Mouse (Mus musculus): ENCODE results near the gene Usp16. TPM values are rescaled to one million over a fixed set of nuclear protein-coding genes. Genes with fewer than 3 reads are reported as not detected.

Gene Usp16
- total RNA-seq (2012; rRNA removed) (85.6 and 92.2 TPM in 2 replicates), total RNA-seq (2014; rRNA removed) (77.0 and 80.9 TPM in 2 replicates), polyA plus RNA-seq (2012; ENCODE audit: insufficient read length, low read depth) (144 and 149 TPM in 2 replicates)

DNA sequence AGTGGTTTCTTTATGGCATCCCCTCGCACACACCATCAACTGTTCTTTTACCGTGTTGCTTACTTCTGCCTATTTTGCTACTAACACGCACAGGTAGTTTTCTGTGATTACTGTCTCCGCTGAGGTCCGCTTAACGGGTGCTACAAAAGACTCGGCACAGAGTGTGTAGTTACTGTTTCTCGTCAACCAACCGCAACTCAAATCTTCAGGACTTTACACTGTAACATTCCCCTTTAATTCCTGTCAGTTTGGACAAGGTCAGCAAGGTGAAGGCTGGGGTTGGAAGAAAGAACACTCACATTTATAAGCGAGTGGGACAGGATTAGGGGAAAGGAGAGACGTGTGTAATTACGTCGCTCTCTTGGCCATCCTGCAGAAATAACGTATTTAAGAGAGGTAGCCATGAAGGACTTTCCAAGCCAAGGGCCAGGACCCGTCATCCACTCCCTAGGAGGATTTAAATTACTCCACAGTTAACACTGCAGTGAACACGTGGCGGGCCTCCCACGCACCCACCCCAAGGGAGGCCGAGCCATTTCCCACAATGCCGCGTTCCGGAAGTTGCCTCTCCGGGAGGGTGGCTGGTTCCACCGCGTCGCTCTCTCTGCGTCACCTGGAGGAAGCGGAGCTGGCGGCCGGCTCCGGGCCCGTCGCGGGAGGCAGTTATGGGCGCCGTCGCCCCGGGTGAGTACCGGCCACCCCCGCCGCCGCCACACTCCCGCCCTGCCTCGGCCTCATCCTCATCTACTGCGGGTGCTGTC, at the start of gene Usp16:
Gene Usp16, plus strand, starts transcription at position 285 of the 761 bp plus-strand sequence.
- H3K4me3 ChIP-seq (replicated peaks in 1 of 3; ENCODE audit: low read depth in 2 of 3, low read length in 2 of 3, poor library complexity in 1 of 3): peak within 1 kb of the TSS; percentile 84 to 99 (median 86)
- H3K27me3 ChIP-seq (replicated peaks): peaks cover 3% of the 10 kb centered on the region
- H3K27ac ChIP-seq (ENCODE audit: insufficient read depth, low read depth): peak within 1 kb of the TSS; percentile 64
- H3K9ac ChIP-seq (ENCODE audit: insufficient read depth, low read depth): peak within 1 kb of the TSS; percentile 80
- TF ChIP-seq CHD2 (IDR thresholded peaks at IDR 0.05; ENCODE audit: low read length) (peak; percentile 56), POLR2A (IDR thresholded peaks at IDR 0.05; ENCODE audit: low read depth, low read length) (peak; percentile 96), NELFE (IDR thresholded peaks at IDR 0.05; ENCODE audit: low read depth, low read length) (peak; percentile 96), RCOR1 (conservative IDR thresholded peaks at IDR 0.05; ENCODE audit: low read depth, low read length) (peak; percentile 23; the same call in 1 of the 2 replicates), MEF2A (IDR thresholded peaks at IDR 0.05; ENCODE audit: borderline replicate concordance, low read depth, low read length) (peak; percentile 66), ZMIZ1 (IDR thresholded peaks at IDR 0.05; ENCODE audit: low read depth, low read length) (peak; percentile 91), E2F4 (IDR thresholded peaks at IDR 0.05; ENCODE audit: insufficient replicate concordance, low read depth, low read length) (no peak), TBP (conservative IDR thresholded peaks at IDR 0.05; ENCODE audit: low read depth, low read length) (peak; percentile 67), MAFK (IDR thresholded peaks at IDR 0.05; ENCODE audit: insufficient replicate concordance, low read length) (no peak), ZNF384 (IDR thresholded peaks at IDR 0.05; ENCODE audit: low read depth, low read length) (no peak), HCFC1 (IDR thresholded peaks at IDR 0.05; ENCODE audit: low read depth, low read length) (peak; percentile 93), ELF1 (IDR thresholded peaks at IDR 0.05; ENCODE audit: low read depth, low read length) (peak; percentile 94), ZKSCAN1 (IDR thresholded peaks at IDR 0.05; ENCODE audit: borderline replicate concordance, low read depth, low read length) (no peak; the same call in 1 of the 2 replicates), GABPA (IDR thresholded peaks at IDR 0.05; ENCODE audit: insufficient replicate concordance, low read depth, low read length) (peak; percentile 43; the same call in 1 of the 2 replicates), ETS1 (conservative IDR thresholded peaks at IDR 0.05; ENCODE audit: low read depth, low read length) (peak; percentile 59), JUND (conservative IDR thresholded peaks at IDR 0.05; ENCODE audit: low read depth, low read length) (no peak), MXI1 (IDR thresholded peaks at IDR 0.05; ENCODE audit: low read depth, low read length) (peak; percentile 97), BHLHE40 (IDR thresholded peaks at IDR 0.05; ENCODE audit: low read depth, low read length) (peak; percentile 78), MAZ (IDR thresholded peaks at IDR 0.05; ENCODE audit: low read depth, low read length) (peak; percentile 92), SMC3 (IDR thresholded peaks at IDR 0.05; ENCODE audit: low read depth, low read length) (no peak), KAT2A (IDR thresholded peaks at IDR 0.05; ENCODE audit: insufficient replicate concordance, low read length) (peak; percentile 87; the same call in 1 of the 2 replicates), PAX5 (IDR thresholded peaks at IDR 0.05; ENCODE audit: low read length) (no peak), POLR2AphosphoS2 (IDR thresholded peaks at IDR 0.05; ENCODE audit: low read depth, low read length) (peak; percentile 87), IRF4 (IDR thresholded peaks at IDR 0.05; ENCODE audit: low read depth, low read length) (peak; percentile 88), USF2 (conservative IDR thresholded peaks at IDR 0.05; ENCODE audit: low read depth, low read length) (peak; percentile 60), MYC (IDR thresholded peaks at IDR 0.05; ENCODE audit: low read depth, low read length) (peak; percentile 100), SIN3A (IDR thresholded peaks at IDR 0.05; ENCODE audit: low read length) (peak; percentile 98), UBTF (IDR thresholded peaks at IDR 0.05; ENCODE audit: low read depth, low read length) (peak; percentile 57; the same call in 1 of the 2 replicates), TCF12 (IDR thresholded peaks at IDR 0.05; ENCODE audit: low read depth, low read length) (peak; percentile 92), USF1 (IDR thresholded peaks at IDR 0.05; ENCODE audit: low read depth, low read length) (peak; percentile 67), NRF1 (IDR thresholded peaks at IDR 0.05; ENCODE audit: low read depth, low read length) (peak; percentile 60), MAX (IDR thresholded peaks at IDR 0.05; ENCODE audit: low read length) (peak; percentile 100), CHD1 (IDR thresholded peaks at IDR 0.05; ENCODE audit: low read depth, low read length) (no peak), EP300 (IDR thresholded peaks at IDR 0.05; ENCODE audit: low read length) (no peak)
- peak; percentile 95 for DNase-seq (ENCODE audit: extremely low read depth)
- in situ Hi-C loops (cut with MboI; ENCODE audit: low pct_ligation_motif_present, low pct_unique_long_range_greater_than_20kb, low sequenced_read_pairs) (no loop called here), dilution Hi-C loops (cut with MboI; ENCODE audit: extremely low pct_ligation_motif_present, extremely low pct_unique_long_range_greater_than_20kb, low sequenced_read_pairs) (no loop called here)
- H3K79me2 ChIP-seq (replicated peaks; ENCODE audit: control insufficient read depth, extremely low read depth, insufficient read depth, poor library complexity, severe bottlenecking): peaks cover 40% of the 10 kb centered on the region
- H3K36me3 ChIP-seq (replicated peaks in 1 of 2; ENCODE audit: control insufficient read depth in 1 of 2, insufficient read depth in 1 of 2, low read length in 1 of 2): peaks cover 6 to 21% of the 10 kb centered on the region in 2 experiments
- H3K9me3 ChIP-seq (replicated peaks; ENCODE audit: low read length): no peaks in the 10 kb centered on the region
- H3K4me1 ChIP-seq (ENCODE audit: control insufficient read depth in 1 of 2, insufficient read depth in 2 of 2): peaks cover 7 to 25% of the 10 kb centered on the region in 2 experiments
- H3K4me2 ChIP-seq (ENCODE audit: insufficient read depth, low read depth, poor library complexity, severe bottlenecking): peak within 1 kb of the TSS; percentile 95
